Mouse (Mus musculus) left cerebral cortex, adult 11 months (tissue): ENCODE data around the gene Rbm17.
"Not testable (repeated sequence)": the region's sequence is repeated elsewhere in the genome, so short reads cannot be mapped to it uniquely, and the experiment has no call there.

Source experiments
- DNase-seq: peaks from one replicate; pipeline ENCODE4 v3.0.0; 2022; ENCODE audit warnings: low spot score

Rbm17 gene

DNA sequence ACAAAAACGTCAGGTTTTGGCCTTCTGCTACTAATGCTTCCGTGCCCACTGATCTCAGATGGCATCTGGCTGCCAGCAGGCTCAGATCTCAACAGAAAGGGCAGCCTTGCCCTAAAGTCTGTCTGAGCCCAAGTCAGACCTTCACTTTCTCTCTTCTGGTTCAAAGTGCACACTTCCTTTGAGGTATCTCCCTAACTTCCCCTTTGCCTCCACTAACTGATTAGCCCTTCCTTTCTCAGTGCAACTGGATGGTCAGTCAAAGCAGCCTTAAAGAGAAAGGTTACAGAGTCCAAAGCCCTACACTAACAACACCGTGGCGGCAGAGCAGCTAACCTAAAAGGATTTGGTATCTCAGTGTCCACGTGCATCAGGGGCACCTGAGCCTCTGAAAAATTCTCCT is 59.6 kb downstream of the Rbm17 start:
- DNase-seq = no peak

- DNase-seq = no peak
These were observed 60.8 kb downstream of the Rbm17 start for GRCm38 (mm10) chr2:11543158-11543557.

DNA sequence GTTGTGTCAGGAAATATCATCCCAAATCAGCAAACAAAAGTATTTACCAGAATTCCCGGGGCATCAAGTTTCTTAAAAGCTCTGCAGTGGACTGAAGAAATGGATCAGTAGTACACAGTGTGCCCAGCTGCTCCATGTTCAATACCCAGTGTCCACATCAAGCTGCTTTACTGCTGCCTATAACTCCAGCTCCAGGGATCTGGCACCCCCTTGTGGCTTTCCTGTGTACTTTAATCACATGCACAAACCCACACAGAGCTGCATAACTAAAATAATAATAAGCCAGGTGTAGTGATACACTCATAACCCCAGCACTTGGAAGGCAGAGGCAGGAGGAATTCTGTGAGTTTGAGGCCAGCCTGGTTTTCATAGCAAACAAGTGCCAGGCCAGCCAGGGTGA is 61.3 kb downstream of the Rbm17 start:
- peak; percentile 40 for DNase-seq

GRCm38 (mm10) chr2:11542121-11542520 is 61.8 kb downstream of the Rbm17 start:
- DNase-seq = no peak

DNA sequence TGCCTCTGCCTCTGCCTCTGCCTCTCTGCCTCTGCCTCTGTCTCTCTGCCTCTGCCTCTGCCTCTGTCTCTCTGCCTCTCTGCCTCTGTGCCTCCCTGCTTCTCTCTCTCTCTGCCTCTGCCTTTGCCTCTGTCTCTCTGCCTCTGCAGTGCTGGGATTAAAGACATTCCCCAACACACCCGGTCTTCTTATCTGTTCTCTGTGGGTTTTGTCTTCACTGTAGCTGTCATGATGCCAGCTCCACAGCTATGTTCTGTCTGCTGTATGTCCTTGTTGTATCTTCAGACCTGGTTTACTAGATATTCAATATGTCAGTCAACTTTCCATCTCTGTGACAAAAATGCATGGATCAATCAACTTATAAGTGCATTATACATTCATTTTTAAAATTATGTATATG is 62.4 kb downstream of the Rbm17 start:
- DNase-seq = not testable (repeated sequence)

DNA sequence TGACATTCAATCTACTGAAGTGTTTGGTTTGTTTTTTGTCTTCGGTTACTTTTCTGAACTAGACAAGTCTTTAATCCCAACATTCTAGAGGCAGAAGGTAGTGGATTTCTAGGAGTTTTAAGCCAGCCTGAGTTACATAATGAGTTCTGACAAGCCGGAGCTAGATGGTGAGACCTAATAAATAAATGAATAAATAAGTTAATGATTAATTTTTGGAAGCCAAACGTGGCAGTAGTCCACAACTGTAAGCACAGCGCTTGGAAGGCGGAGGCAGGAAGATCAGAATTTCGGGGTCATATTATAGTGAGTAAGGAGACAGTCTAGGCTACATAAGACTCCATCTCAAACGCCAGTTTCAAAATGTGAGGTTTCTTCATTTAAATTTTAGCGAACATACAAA is 68.0 kb downstream of the Rbm17 start:
- no peak for DNase-seq
